Mouse (Mus musculus): ENCODE measurements around the gene Btbd9.

DNA sequence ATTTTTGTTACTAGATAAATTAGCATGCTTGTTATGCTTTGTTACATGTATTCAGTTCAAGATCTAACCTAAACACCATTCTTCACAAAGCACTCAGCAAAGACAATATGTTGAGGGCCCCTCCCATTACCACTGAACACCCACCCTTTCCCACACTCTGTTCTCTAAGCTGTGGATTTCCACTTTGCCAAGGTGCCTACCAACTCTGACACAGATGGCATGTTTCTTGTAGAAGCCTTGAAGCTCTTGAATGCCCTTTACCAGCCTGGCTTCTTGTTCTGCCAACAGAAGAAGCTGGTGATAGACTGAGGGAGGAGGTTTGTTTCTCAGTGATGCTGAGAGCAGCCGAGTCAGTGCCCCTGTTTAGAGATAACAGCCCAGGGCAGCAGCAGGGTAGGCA is 256.0 kb downstream of the Btbd9 start:
- TF ChIP-seq POLR2A (IDR thresholded peaks at IDR 0.05; ENCODE audit: low read depth, low read length) = no peak
- TF ChIP-seq CTCF (IDR thresholded peaks at IDR 0.05; ENCODE audit: extremely low read depth, insufficient read length, insufficient replicate concordance, low read depth, low read length) = no peak

All from small intestine, adult 2 months (tissue).